Mouse (Mus musculus): ENCODE results near the gene Riok2.

- TF ChIP-seq CTCF (IDR thresholded peaks at IDR 0.05; ENCODE audit: low read depth, low read length), result no peak
- no peak for TF ChIP-seq POLR2A (IDR thresholded peaks at IDR 0.05; ENCODE audit: borderline replicate concordance, low read depth, low read length)
These were observed 40.1 kb downstream of the Riok2 start for GRCm38 (mm10) chr17:17414206-17414605.

All from bone marrow macrophage, adult 2 months (primary cell).